Mouse (Mus musculus) forebrain, embryonic 10.5 days (tissue): ENCODE data around the gene 1700013G24Rik. TPM values are rescaled to one million over a fixed set of nuclear protein-coding genes. Genes with fewer than 3 reads are reported as not detected.

ENCODE experiments used
- DNase-seq: peaks from one replicate; pipeline ENCODE4 v3.0.0-alpha.2; 2017; ENCODE audit warnings: low spot score; ENCODE audit errors: extremely low spot score
- H3K27ac ChIP-seq: fragments of 300-500 bp; sonication (generic); 2 replicates; pipeline ENCODE4 v1.5.1; 2016; ENCODE audit warnings: mild to moderate bottlenecking
- H3K27me3 ChIP-seq: fragments of 300-500 bp; sonication (generic); 2 replicates; pipeline ENCODE4 v1.6.1; 2016; ENCODE audit warnings: mild to moderate bottlenecking; ENCODE audit not compliant: poor library complexity, severe bottlenecking
- H3K36me3 ChIP-seq: fragments of 300-500 bp; sonication (generic); replicated peaks from 2 replicates; pipeline ENCODE4 v1.6.1; 2016; ENCODE audit warnings: mild to moderate bottlenecking, moderate library complexity
- H3K4me1 ChIP-seq: fragments of 300-500 bp; sonication (generic); 2 replicates; pipeline ENCODE4 v1.6.1; 2016
- H3K4me3 ChIP-seq: fragments of 300-500 bp; sonication (generic); 2 replicates; pipeline ENCODE4 v1.5.1; 2016; ENCODE audit warnings: mild to moderate bottlenecking, moderate library complexity
- H3K9me3 ChIP-seq: fragments of 300-500 bp; sonication (generic); 2 replicates; pipeline ENCODE4 v1.6.1; 2016; ENCODE audit warnings: mild to moderate bottlenecking, moderate library complexity
- WGBS: fragments of 180-500 bp; shearing (Covaris S2); methylation state at CpG from one replicate; pipeline ENCODE4 v1.1.7; 2016; 5-methylcytosine and 5-hydroxymethylcytosine counted together
- polyA plus RNA-seq: library from polyadenylated mRNA; unstranded; fragments of >200 nt; fragmentation: Nextera tagmentation; extraction: Ambion mirVana; gene quantifications from 2 replicates; pipeline ENCODE4 v1.2.1, GENCODE M21; 2016

The 1700013G24Rik gene
- polyA plus RNA-seq, 1 experiment from 2014 or later: not detected

DNA sequence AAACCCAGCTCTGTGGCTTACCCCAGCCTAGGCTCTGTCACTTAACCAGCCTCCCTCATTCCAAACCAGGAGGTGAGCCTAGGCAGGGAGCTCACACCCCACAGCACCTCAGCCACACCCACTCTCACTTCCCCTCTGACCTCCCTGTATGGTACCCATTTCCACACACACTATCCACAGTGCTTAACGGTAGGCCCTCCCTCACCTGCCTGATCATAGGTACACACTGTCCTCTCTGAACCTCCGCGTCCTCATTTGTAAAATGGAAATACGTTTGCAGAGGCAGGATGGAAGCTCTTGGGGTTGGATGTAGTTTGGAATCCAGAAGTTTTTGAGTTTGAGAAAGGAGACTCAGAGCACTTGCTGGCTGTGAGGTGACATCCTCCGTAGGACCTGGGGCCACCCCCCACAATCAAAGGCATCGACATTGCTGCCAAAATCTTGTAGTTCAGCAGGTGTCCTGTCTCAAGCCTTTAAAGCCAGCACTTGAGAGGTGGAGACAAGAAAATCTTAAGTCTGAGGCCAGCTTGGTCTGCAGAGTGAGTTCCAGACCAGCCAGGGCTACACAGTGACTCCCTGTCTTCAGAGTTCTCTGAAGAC lies 42.5 kb downstream of the 1700013G24Rik start:
- WGBS: 65% methylated on average over 6 of the region's 6 CpGs
- peaks cover 75% of the 10 kb centered on the region for H3K4me1 ChIP-seq
- H3K27ac ChIP-seq: peak overlapping the region; percentile 87
- no peaks in the 10 kb centered on the region for H3K27me3 ChIP-seq
- H3K9me3 ChIP-seq: no peaks in the 10 kb centered on the region
- DNase-seq: no peak
- peak overlapping the region; percentile 31; the same call in 1 of the 2 replicates for H3K4me3 ChIP-seq
- no peaks in the 10 kb centered on the region for H3K36me3 ChIP-seq

DNA sequence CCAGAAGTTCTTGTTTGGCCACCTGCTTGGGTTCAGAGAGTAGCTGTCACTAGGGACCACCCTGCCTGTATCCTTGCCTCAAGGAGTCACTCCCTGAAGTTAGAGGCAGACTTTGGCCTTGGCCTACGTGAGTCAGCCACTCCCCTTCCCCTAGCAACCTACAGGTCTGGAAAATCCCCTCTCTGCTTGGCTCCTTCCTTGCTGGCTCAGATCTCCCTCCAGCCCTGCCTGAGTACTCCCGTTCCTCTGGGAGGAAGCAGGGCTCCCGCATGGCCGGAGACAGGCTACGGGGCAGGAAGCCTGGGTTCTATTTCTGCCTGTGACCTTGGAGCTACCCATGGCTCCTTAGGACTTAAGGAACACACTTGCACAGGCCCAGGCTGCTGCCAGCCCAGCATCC lies 44.3 kb downstream of the 1700013G24Rik start:
- Histone ChIP-seq H3K9me3 (no peaks in the 10 kb centered on the region), H3K4me3 (no peak overlapping the region), H3K36me3 (peaks cover 14% of the 10 kb centered on the region), H3K27me3 (no peaks in the 10 kb centered on the region), H3K27ac (peak overlapping the region; percentile 48), H3K4me1 (peaks cover 72% of the 10 kb centered on the region)
- 89% methylated on average over 5 of the region's 5 CpGs for WGBS
- no peak for DNase-seq

- WGBS: 63% methylated on average over 9 of the region's 9 CpGs
- no peaks in the 10 kb centered on the region for H3K27me3 ChIP-seq
- H3K4me1 ChIP-seq: peaks cover 67% of the 10 kb centered on the region
- H3K9me3 ChIP-seq: no peaks in the 10 kb centered on the region
- H3K36me3 ChIP-seq: peaks cover 22% of the 10 kb centered on the region
- H3K4me3 ChIP-seq: no peak overlapping the region
- peak overlapping the region; percentile 48 for H3K27ac ChIP-seq
- no peak for DNase-seq
These were observed 45.0 kb downstream of the 1700013G24Rik start for GRCm38 (mm10) chr4:137497892-137498722.

DNA sequence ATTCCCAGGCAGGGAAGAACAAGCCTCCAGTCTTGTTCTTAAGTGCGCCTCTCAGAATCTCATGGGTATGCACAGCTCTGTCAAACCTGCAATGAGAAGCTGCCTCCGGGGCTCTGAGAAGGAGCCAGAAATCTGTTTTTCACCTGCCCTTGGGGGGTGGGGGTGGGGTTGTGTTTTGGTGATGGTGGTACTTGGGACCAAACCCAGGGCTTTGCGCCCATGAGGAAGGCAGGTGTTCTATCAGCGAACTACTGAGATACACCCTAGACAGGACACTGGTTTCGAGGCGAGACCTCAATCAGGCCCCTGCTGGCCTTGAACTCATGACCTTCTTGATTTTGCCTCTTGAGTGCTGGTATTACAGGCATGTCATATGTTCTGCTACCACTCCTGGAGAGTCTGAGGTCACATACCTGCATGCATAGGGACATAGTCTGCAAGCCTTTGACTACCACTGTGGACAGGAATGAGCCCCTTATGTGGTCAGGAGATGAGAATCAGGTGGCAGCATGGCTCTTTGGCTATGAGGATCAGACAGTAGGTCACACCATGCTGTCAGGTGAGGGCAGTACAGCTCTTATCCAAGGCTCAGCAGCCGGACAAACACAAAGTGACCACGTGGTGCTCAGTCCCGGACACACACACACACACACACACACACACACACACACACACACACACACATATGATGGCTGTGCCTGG lies 45.9 kb downstream of the 1700013G24Rik start:
- DNase-seq: no peak
- H3K27ac ChIP-seq: peak overlapping the region; percentile 48
- no peak overlapping the region for H3K4me3 ChIP-seq
- H3K4me1 ChIP-seq: peaks cover 67% of the 10 kb centered on the region
- peaks cover 31% of the 10 kb centered on the region for H3K36me3 ChIP-seq
- no peaks in the 10 kb centered on the region for H3K9me3 ChIP-seq
- 93% methylated on average over 9 of the region's 9 CpGs for WGBS
- H3K27me3 ChIP-seq: no peaks in the 10 kb centered on the region

GRCm38 (mm10) chr4:137500149-137500548 lies 47.1 kb downstream of the 1700013G24Rik start:
- H3K4me1 ChIP-seq: peaks cover 55% of the 10 kb centered on the region
- DNase-seq: no peak
- peak overlapping the region; percentile 51; the same call in 1 of the 2 replicates for H3K27ac ChIP-seq
- peaks cover 38% of the 10 kb centered on the region for H3K36me3 ChIP-seq
- no peaks in the 10 kb centered on the region for H3K9me3 ChIP-seq
- H3K4me3 ChIP-seq: no peak overlapping the region
- no peaks in the 10 kb centered on the region for H3K27me3 ChIP-seq
- 86% methylated on average over 12 of the region's 12 CpGs for WGBS

- Histone ChIP-seq H3K4me1 (peaks cover 47% of the 10 kb centered on the region), H3K36me3 (peaks cover 38% of the 10 kb centered on the region), H3K9me3 (no peaks in the 10 kb centered on the region), H3K4me3 (no peak overlapping the region), H3K27me3 (no peaks in the 10 kb centered on the region), H3K27ac (no peak overlapping the region)
- 93% methylated on average over 5 of the region's 5 CpGs for WGBS
- DNase-seq: no peak
These were observed 47.9 kb downstream of the 1700013G24Rik start for GRCm38 (mm10) chr4:137500953-137501352.

- H3K27ac ChIP-seq: no peak overlapping the region
- peaks cover 47% of the 10 kb centered on the region for H3K36me3 ChIP-seq
- H3K27me3 ChIP-seq: no peaks in the 10 kb centered on the region
- no peak overlapping the region for H3K4me3 ChIP-seq
- DNase-seq: no peak
- 92% methylated on average over 10 of the region's 10 CpGs for WGBS
- no peaks in the 10 kb centered on the region for H3K9me3 ChIP-seq
- peaks cover 40% of the 10 kb centered on the region for H3K4me1 ChIP-seq
These were observed 49.1 kb downstream of the 1700013G24Rik start for GRCm38 (mm10) chr4:137502183-137502582.

GRCm38 (mm10) chr4:137502801-137503200 lies 49.7 kb downstream of the 1700013G24Rik start:
- WGBS: 92% methylated on average over 7 of the region's 7 CpGs
- H3K9me3 ChIP-seq: no peaks in the 10 kb centered on the region
- H3K4me1 ChIP-seq: peaks cover 34% of the 10 kb centered on the region
- H3K36me3 ChIP-seq: peaks cover 53% of the 10 kb centered on the region
- H3K27ac ChIP-seq: no peak overlapping the region
- no peaks in the 10 kb centered on the region for H3K27me3 ChIP-seq
- H3K4me3 ChIP-seq: no peak overlapping the region
- DNase-seq: no peak

GRCm38 (mm10) chr4:137503509-137503971 lies 50.5 kb downstream of the 1700013G24Rik start:
- H3K27me3 ChIP-seq: no peaks in the 10 kb centered on the region
- no peaks in the 10 kb centered on the region for H3K9me3 ChIP-seq
- H3K4me3 ChIP-seq: no peak overlapping the region
- H3K36me3 ChIP-seq: peaks cover 60% of the 10 kb centered on the region
- DNase-seq: no peak
- peaks cover 26% of the 10 kb centered on the region for H3K4me1 ChIP-seq
- WGBS: 86% methylated on average over 6 of the region's 6 CpGs
- H3K27ac ChIP-seq: no peak overlapping the region; the same call in 1 of the 2 replicates

Other genes starting within 250 kb of the 1700013G24Rik start
- 0.81 and 0.84 TPM in 2 replicates for gene Wnt4, start 175.8 kb upstream of the 1700013G24Rik start, polyA plus RNA-seq
- 567 and 573 TPM in 2 replicates for gene Cdc42, start 95.6 kb upstream of the 1700013G24Rik start, polyA plus RNA-seq
- not detected in 2 replicates for gene Cela3a, start 43.5 kb upstream of the 1700013G24Rik start, polyA plus RNA-seq
- not detected in 2 replicates for gene Cela3b, start 22.7 kb upstream of the 1700013G24Rik start, polyA plus RNA-seq
- gene Hspg2, start 15.5 kb downstream of the 1700013G24Rik start, polyA plus RNA-seq: 15.6 and 17.9 TPM in 2 replicates
- not detected in 2 replicates for gene Ldlrad2, start 121.3 kb downstream of the 1700013G24Rik start, polyA plus RNA-seq
- 72.0 and 75.9 TPM in 2 replicates for gene Usp48, start 140.5 kb downstream of the 1700013G24Rik start, polyA plus RNA-seq
- gene Rap1gap, start 211.4 kb downstream of the 1700013G24Rik start, polyA plus RNA-seq: 3.8 and 4.0 TPM in 2 replicates